Mouse (Mus musculus) kidney, adult 2 months (tissue): ENCODE measurements around the gene Imp3.

Experiments used
- CTCF ChIP-seq: fragments of 200-500 bp; conservative IDR thresholded peaks from 2 replicates; pipeline ENCODE4 v1.5.1; 2011; ENCODE audit warnings: low read depth, mild to moderate bottlenecking, control low read depth, low read length, moderate library complexity, mixed read lengths; ENCODE audit not compliant: insufficient read depth, insufficient read length
- POLR2A ChIP-seq: fragments of 200-500 bp; IDR thresholded peaks from one replicate; pipeline ENCODE4 v1.6.1; 2011; ENCODE audit warnings: low read depth, low read length, control low read depth

GRCm38 (mm10) chr9:56899409-56899808, 37.9 kb upstream of the Imp3 start:
- TF ChIP-seq POLR2A: no peak
- TF ChIP-seq CTCF: no peak
